Mouse (Mus musculus) erythroblast, embryonic 14.5 days (primary cell): Measurements from ENCODE around the gene Fam83f.

Source experiments
- GATA1 ChIP-seq: IDR thresholded peaks from 2 replicates; pipeline ENCODE4 v1.6.1; 2012; ENCODE audit warnings: low read length, inconsistent platforms, mixed read lengths
- TAL1 ChIP-seq: IDR thresholded peaks from 3 replicates; pipeline ENCODE4 v1.6.1; 2012; ENCODE audit warnings: low read length, inconsistent platforms, mixed read lengths

DNA sequence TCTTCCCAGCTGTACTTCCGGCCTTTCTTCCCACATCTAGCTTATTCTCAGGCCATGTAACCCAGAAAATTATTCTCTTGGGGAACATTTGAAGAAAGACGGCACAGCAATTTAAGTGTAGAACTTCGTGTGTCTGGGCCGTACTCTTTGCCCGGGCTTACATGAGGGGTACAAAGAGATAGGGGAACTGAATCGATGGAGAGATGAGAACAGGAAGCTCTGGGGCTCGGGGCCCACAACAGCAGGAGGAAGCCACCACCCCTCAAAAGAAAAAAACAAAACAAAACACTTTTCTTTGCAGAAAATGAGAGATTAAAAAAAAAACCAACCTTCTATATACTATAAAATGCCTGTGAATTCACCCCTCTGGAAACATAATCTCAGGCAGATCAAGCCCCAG, 41.5 kb upstream of the Fam83f start:
- TF ChIP-seq GATA1 (no peak), TAL1 (no peak)
